Mouse (Mus musculus) hindbrain, embryonic 11.5 days (tissue): ENCODE data around the gene Slc35g2. TPM values are rescaled to one million over a fixed set of nuclear protein-coding genes. Genes with fewer than 3 reads are reported as not detected.

Experiments
- ATAC-seq: fragments of 200-750 bp; cut with Nextera tagmentation; 2 replicates; pipeline ENCODE4 v1.8.0; 2017; ENCODE audit warnings: mild to moderate bottlenecking, moderate TSS enrichment, moderate library complexity; ENCODE audit not compliant: low FRiP score
- DNase-seq: peaks from one replicate; pipeline ENCODE4 v3.0.0-alpha.2; 2015; ENCODE audit warnings: low spot score
- H3K27ac ChIP-seq: fragments of 300-500 bp; sonication (generic); 2 replicates; pipeline ENCODE4 v1.5.1; 2014; ENCODE audit warnings: mild to moderate bottlenecking, low read depth, low read length
- H3K27me3 ChIP-seq: fragments of 300-500 bp; sonication (generic); 2 replicates; pipeline ENCODE4 v1.6.1; 2014; ENCODE audit warnings: mild to moderate bottlenecking, low read length, moderate library complexity, mixed read lengths; ENCODE audit not compliant: control insufficient read depth, insufficient read depth
- H3K36me3 ChIP-seq: fragments of 300-500 bp; sonication (generic); 2 replicates; pipeline ENCODE4 v1.6.1; 2014; ENCODE audit warnings: mild to moderate bottlenecking, low read length, moderate library complexity, mixed read lengths; ENCODE audit not compliant: control insufficient read depth, insufficient read depth
- H3K4me1 ChIP-seq: fragments of 300-500 bp; sonication (generic); replicated peaks from 2 replicates; pipeline ENCODE4 v1.6.1; 2014; ENCODE audit warnings: low read length, mixed read lengths; ENCODE audit not compliant: control insufficient read depth, insufficient read depth
- H3K4me2 ChIP-seq: fragments of 300-500 bp; sonication (generic); replicated peaks from 2 replicates; pipeline ENCODE4 v1.6.1; 2014; ENCODE audit warnings: mild to moderate bottlenecking, low read depth, low read length
- H3K4me3 ChIP-seq: fragments of 300-500 bp; sonication (generic); 2 replicates; pipeline ENCODE4 v1.5.1; 2014; ENCODE audit warnings: low read depth, low read length
- H3K9ac ChIP-seq: fragments of 300-500 bp; sonication (generic); 2 replicates; pipeline ENCODE4 v1.6.1; 2014; ENCODE audit warnings: low read depth, low read length
- H3K9me3 ChIP-seq: fragments of 300-500 bp; sonication (generic); 2 replicates; pipeline ENCODE4 v1.6.1; 2016; ENCODE audit warnings: low read length; ENCODE audit not compliant: control insufficient read depth
- WGBS: fragments of 180-500 bp; shearing (Covaris S2); extraction: QIAGEN DNeasy Blood & Tissue Kit; methylation state at CpG from one replicate; pipeline ENCODE4 v1.1.7; 2014; 5-methylcytosine and 5-hydroxymethylcytosine counted together
- polyA plus RNA-seq: library from polyadenylated mRNA; unstranded; fragments of >200 nt; fragmentation: Nextera tagmentation; extraction: Ambion mirVana; gene quantifications from 2 replicates; pipeline ENCODE4 v1.2.1, GENCODE M21; 2014

Slc35g2 gene
- polyA plus RNA-seq, 1 experiment from 2014 or later: 5.9 TPM

DNA sequence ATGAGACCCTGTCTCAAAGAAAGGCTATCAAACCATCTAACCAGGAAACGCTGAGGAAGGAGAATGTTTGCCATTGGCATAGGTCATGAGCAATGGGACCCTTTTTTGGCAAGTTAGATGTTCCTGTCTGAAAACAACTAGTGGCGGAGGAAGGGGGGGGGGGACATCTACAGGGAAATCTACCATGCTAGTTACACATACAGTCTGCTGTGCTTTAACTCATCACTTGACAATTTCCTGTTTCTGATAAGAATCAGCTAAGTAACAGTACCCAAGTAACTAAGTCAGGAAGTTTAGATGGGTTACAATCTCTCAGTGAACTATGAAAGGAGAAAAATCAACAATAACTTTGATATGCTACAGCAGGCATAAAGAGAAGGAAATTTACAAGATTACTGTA is 48.9 kb downstream of the Slc35g2 start:
- Histone ChIP-seq H3K4me3 (no peak overlapping the region), H3K27me3 (no peaks in the 10 kb centered on the region), H3K9me3 (no peaks in the 10 kb centered on the region), H3K36me3 (no peaks in the 10 kb centered on the region), H3K9ac (no peak overlapping the region), H3K4me1 (no peaks in the 10 kb centered on the region), H3K4me2 (no peak overlapping the region), H3K27ac (no peak overlapping the region)
- DNase-seq (no peak), ATAC-seq (no peak)
- 70% methylated on average over 2 of the region's 2 CpGs for WGBS

DNA sequence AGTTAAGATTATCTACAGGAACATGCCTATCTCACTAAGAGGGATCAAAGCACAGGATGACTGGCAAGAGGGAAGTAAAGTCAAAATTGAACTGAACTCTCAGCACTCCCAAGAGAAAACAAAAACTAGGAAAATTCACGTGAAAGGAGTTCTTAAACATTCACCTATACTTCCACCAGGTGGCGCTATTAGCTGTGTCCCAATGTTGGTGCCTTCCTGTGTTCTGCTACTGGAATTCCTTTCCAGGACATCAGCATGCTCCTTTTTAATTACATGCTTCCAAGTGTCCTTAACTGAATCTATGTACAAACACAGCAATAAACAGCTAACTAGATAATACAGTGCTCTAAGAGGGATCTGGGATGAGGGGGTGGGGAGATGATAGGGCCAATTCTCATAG is 50.3 kb downstream of the Slc35g2 start:
- Histone ChIP-seq H3K27ac (no peak overlapping the region), H3K9ac (no peak overlapping the region), H3K4me2 (no peak overlapping the region), H3K4me3 (no peak overlapping the region), H3K36me3 (no peaks in the 10 kb centered on the region), H3K9me3 (no peaks in the 10 kb centered on the region), H3K27me3 (no peaks in the 10 kb centered on the region), H3K4me1 (no peaks in the 10 kb centered on the region)
- DNase-seq (peak; percentile 78), ATAC-seq (no peak)
- WGBS: 3% methylated on average over 2 of the region's 2 CpGs

DNA sequence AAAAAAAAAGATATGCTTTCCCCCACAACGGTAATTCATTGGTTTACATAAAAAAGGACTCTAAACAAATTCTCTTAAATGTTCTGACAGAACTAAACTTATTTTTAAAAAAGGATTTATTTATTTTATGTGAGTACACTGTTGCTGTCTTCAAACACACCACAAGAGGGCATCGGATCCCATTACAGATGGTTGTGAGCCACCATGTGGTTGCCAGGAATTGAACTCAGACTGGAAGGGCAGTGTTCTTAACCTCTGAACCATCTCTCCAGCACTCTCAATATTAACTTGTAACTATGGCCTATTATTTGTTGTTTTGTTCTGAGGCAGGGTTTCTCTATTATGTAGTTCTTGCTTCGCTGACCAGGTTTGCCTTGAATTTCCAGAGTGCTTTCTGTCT is 50.9 kb downstream of the Slc35g2 start:
- DNase-seq (no peak), ATAC-seq (no peak)
- no peak overlapping the region for H3K27ac ChIP-seq
- H3K9me3 ChIP-seq: no peaks in the 10 kb centered on the region
- no peak overlapping the region for H3K9ac ChIP-seq
- H3K4me3 ChIP-seq: no peak overlapping the region
- H3K36me3 ChIP-seq: no peaks in the 10 kb centered on the region
- H3K4me1 ChIP-seq: no peaks in the 10 kb centered on the region
- H3K4me2 ChIP-seq: no peak overlapping the region
- 100% methylated on average over 3 of the region's 3 CpGs for WGBS
- H3K27me3 ChIP-seq: no peaks in the 10 kb centered on the region

DNA sequence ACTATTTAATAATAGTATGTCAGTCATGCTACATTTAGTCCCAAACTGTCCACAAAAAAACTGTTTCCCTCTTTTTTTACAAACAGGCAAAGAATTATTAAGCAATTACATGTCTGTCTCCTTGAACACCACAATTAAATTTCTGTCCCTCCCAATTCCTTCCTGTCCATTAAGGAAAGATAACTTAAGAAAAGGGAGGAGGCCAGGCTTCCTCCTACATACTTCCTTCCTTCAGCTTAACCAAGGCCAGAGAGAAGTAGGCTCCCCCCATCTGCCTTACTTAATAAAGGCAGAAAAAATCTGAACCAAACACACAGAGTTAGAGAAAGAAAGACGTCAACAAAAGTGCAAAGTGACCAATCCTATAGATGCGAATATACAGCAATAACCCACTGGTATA is 63.3 kb downstream of the Slc35g2 start:
- no peak for ATAC-seq
- WGBS: 89% methylated on average over 2 of the region's 2 CpGs
- H3K9me3 ChIP-seq: no peaks in the 10 kb centered on the region
- H3K36me3 ChIP-seq: no peaks in the 10 kb centered on the region
- H3K4me1 ChIP-seq: no peaks in the 10 kb centered on the region
- no peak overlapping the region for H3K9ac ChIP-seq
- H3K27ac ChIP-seq: no peak overlapping the region
- no peaks in the 10 kb centered on the region for H3K27me3 ChIP-seq
- H3K4me3 ChIP-seq: no peak overlapping the region
- no peak overlapping the region for H3K4me2 ChIP-seq
- no peak for DNase-seq

DNA sequence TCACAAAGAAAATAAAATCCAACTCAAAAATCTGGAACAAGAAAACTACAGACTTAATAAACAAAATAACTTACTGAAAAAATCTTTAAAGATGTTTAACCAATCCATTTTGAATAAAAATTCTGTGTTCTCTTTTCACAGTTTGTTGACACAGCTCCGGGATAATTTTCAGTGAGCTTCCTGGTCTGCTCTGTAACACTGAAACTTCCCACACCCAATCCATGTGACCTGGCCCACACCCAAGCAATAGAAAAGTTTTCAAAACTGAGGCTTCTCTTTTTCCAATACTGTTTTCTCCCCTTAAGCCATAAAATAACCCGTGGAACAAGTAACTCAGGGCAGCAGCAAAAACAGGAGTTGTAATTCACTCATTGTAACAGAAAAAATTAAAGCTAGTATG is 64.2 kb downstream of the Slc35g2 start:
- Histone ChIP-seq H3K4me3 (no peak overlapping the region), H3K36me3 (no peaks in the 10 kb centered on the region), H3K4me1 (no peaks in the 10 kb centered on the region), H3K4me2 (no peak overlapping the region), H3K9me3 (no peaks in the 10 kb centered on the region), H3K9ac (no peak overlapping the region), H3K27ac (no peak overlapping the region), H3K27me3 (no peaks in the 10 kb centered on the region)
- no peak for ATAC-seq
- WGBS: 83% methylated on average over 2 of the region's 2 CpGs
- no peak for DNase-seq

DNA sequence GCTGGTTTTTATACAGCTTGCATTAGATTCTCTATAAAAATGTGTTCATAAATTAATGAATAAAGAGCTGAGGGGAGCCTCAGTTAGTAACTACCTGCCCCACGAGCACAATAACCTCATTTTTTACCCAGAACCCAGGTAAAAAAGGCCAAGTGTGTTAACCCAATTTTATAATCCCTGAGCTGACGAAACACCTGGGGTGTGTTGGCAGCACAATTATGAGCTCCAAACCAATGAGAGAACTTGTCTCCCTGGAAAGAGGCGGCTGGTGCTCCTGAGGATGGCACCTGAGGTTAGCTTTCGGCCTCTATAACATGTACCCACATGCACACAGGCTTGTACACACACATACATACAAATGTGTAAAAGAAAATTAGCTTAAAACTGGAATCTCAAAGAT is 65.4 kb downstream of the Slc35g2 start:
- no peak for DNase-seq
- Histone ChIP-seq H3K4me2 (no peak overlapping the region), H3K36me3 (no peaks in the 10 kb centered on the region), H3K9ac (no peak overlapping the region), H3K4me1 (no peaks in the 10 kb centered on the region), H3K27me3 (no peaks in the 10 kb centered on the region), H3K9me3 (no peaks in the 10 kb centered on the region), H3K27ac (no peak overlapping the region), H3K4me3 (no peak overlapping the region)
- 95% methylated on average over 4 of the region's 4 CpGs for WGBS
- ATAC-seq: no peak

Other genes with a start within 250 kb of the Slc35g2 start
- gene Il20rb, start 84.3 kb downstream of the Slc35g2 start, polyA plus RNA-seq: 0.77 and 0.94 TPM in 2 replicates
- 74.2 and 78.4 TPM in 2 replicates for gene Nck1, start 25.0 kb downstream of the Slc35g2 start, polyA plus RNA-seq
- gene Stag1, start 26.7 kb upstream of the Slc35g2 start, polyA plus RNA-seq: 51.0 and 57.4 TPM in 2 replicates